Mouse (Mus musculus) hindbrain, embryonic 13.5 days (tissue): Measurements from ENCODE around the gene Tm4sf20. TPM values are rescaled to one million over a fixed set of nuclear protein-coding genes. Genes with fewer than 3 reads are reported as not detected.

Experiments
- ATAC-seq: fragments of 200-750 bp; cut with Nextera tagmentation; 2 replicates; pipeline ENCODE4 v1.8.0; 2017; ENCODE audit warnings: moderate TSS enrichment; ENCODE audit not compliant: low FRiP score
- H3K27ac ChIP-seq: fragments of 300-500 bp; sonication (generic); 2 replicates; pipeline ENCODE4 v1.5.1; 2015; ENCODE audit warnings: inconsistent platforms, mild to moderate bottlenecking, moderate library complexity
- H3K27me3 ChIP-seq: fragments of 300-500 bp; sonication (generic); 2 replicates; pipeline ENCODE4 v1.6.1; 2015; ENCODE audit warnings: mild to moderate bottlenecking, inconsistent platforms
- H3K36me3 ChIP-seq: fragments of 300-500 bp; sonication (generic); 2 replicates; pipeline ENCODE4 v1.6.1; 2015; ENCODE audit warnings: mild to moderate bottlenecking, inconsistent platforms
- H3K4me1 ChIP-seq: fragments of 300-500 bp; sonication (generic); replicated peaks from 2 replicates; pipeline ENCODE4 v1.6.1; 2015; ENCODE audit warnings: inconsistent platforms
- H3K4me2 ChIP-seq: fragments of 300-500 bp; sonication (generic); 2 replicates; pipeline ENCODE4 v1.6.1; 2015; ENCODE audit warnings: inconsistent platforms, mild to moderate bottlenecking, moderate library complexity
- H3K4me3 ChIP-seq: fragments of 300-500 bp; sonication (generic); 2 replicates; pipeline ENCODE4 v1.5.1; 2015; ENCODE audit warnings: mild to moderate bottlenecking, inconsistent platforms
- H3K9ac ChIP-seq: fragments of 300-500 bp; sonication (generic); 2 replicates; pipeline ENCODE4 v1.6.1; 2015; ENCODE audit warnings: mild to moderate bottlenecking, inconsistent platforms
- H3K9me3 ChIP-seq: fragments of 300-500 bp; sonication (generic); 2 replicates; pipeline ENCODE4 v1.6.1; 2016; ENCODE audit warnings: inconsistent platforms
- WGBS: fragments of 180-500 bp; shearing (Covaris S2); methylation state at CpG from one replicate; pipeline ENCODE4 v1.1.7; 2015; 5-methylcytosine and 5-hydroxymethylcytosine counted together
- polyA plus RNA-seq: library from polyadenylated mRNA; unstranded; fragments of >200 nt; fragmentation: Nextera tagmentation; extraction: Ambion mirVana; gene quantifications from 2 replicates; pipeline ENCODE4 v1.2.1, GENCODE M21; 2015

Gene Tm4sf20
- polyA plus RNA-seq, 1 experiment from 2014 or later, result not detected

DNA sequence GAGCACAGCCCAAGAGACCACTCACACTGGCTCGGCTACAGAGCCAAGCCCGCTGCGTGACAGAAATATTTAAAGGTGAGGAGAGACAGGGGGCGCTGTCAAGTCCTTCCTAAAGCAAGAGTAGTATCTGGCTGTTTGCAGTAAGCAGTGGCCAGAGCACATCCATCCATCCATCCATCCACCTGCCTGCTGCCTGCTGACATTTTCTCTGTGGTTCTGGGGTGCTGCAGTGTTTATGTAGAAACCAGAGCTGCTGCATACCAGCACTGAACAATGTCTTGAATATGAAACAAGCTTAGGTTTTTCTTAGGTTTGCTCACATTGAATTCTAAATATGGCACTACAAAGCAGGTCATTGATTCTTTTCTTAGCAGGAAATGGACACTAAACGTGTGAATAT is 4.9 kb upstream of the Tm4sf20 start:
- H3K27ac ChIP-seq, result no peak overlapping the region
- H3K36me3 ChIP-seq, result 0 out of 2 replicates have a peak, but pooled peaks cover 3% of the 10 kb centered on the region
- no peak overlapping the region for H3K9ac ChIP-seq
- no peak overlapping the region for H3K4me3 ChIP-seq
- H3K27me3 ChIP-seq, result no peaks in the 10 kb centered on the region
- H3K4me1 ChIP-seq, result no peaks in the 10 kb centered on the region
- 69% methylated on average over 5 of the region's 5 CpGs for WGBS
- no peak for ATAC-seq
- no peaks in the 10 kb centered on the region for H3K9me3 ChIP-seq
- no peak overlapping the region for H3K4me2 ChIP-seq

DNA sequence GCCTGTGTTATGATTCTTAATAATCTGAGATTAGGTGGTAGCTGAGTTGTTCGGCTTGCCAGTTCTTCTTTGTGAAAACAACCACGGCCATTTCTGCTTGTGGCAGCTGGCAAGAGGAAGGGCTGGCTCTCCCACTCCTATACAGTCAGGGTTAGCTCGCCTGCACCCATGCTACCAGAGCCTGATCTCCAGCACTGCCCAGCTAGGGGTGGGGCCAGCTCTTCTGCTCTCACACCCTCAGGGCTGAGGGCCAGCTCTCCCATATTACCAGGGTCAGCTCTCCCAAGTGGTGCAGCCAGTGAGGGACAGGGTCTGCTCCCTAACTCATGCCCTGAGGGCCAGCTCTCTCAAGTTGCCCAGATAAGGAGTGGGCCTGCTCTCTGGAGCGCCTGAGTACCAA is 4.2 kb upstream of the Tm4sf20 start:
- Histone ChIP-seq H3K9me3 (no peaks in the 10 kb centered on the region), H3K4me1 (no peaks in the 10 kb centered on the region), H3K4me2 (no peak overlapping the region), H3K36me3 (0 out of 2 replicates have a peak, but pooled peaks cover 3% of the 10 kb centered on the region), H3K4me3 (no peak overlapping the region), H3K27me3 (no peaks in the 10 kb centered on the region), H3K9ac (no peak overlapping the region), H3K27ac (no peak overlapping the region)
- no peak for ATAC-seq
- 91% methylated on average over 4 of the region's 4 CpGs for WGBS

DNA sequence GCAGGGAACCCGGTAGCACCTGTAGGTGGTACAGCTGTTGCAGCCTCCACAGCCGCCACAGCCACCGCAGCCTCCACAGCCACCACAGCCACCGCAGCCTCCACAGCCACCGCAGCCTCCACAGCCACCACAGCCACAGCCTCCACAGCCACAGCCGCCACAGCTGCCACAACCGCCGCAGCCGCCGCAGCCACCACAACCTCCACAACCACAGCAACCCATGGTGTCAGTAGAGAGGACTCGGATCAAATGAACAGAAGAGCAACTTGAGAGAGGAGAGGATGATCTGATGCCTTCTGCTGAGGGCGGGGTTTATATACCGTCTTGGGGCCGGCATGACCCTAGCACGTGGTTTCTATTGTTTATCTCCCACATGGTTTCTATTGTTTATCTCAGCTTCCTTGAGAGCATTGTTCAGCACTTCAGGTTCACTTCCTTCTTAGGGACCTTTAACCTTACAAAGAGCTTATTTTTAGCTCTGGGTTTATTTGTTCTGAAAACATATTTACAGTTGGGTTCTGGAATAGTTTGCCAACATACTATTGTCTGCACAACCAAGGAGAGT is 2.8 kb upstream of the Tm4sf20 start, which contains the start of gene Gm47791:
TSS of gene Gm47791 (minus strand) at position 222 of the 565 bp plus-strand sequence.
- WGBS, result 83% methylated on average over 11 of the region's 15 CpGs
- no peak for ATAC-seq
- H3K4me3 ChIP-seq, result no peak within 1 kb of the TSS
- H3K4me1 ChIP-seq, result no peaks in the 10 kb centered on the region
- H3K36me3 ChIP-seq, result 0 out of 2 replicates have a peak, but pooled peaks cover 3% of the 10 kb centered on the region
- H3K27ac ChIP-seq, result no peak within 1 kb of the TSS
- H3K9ac ChIP-seq, result no peak within 1 kb of the TSS
- no peak within 1 kb of the TSS for H3K4me2 ChIP-seq
- no peaks in the 10 kb centered on the region for H3K9me3 ChIP-seq
- H3K27me3 ChIP-seq, result no peaks in the 10 kb centered on the region

DNA sequence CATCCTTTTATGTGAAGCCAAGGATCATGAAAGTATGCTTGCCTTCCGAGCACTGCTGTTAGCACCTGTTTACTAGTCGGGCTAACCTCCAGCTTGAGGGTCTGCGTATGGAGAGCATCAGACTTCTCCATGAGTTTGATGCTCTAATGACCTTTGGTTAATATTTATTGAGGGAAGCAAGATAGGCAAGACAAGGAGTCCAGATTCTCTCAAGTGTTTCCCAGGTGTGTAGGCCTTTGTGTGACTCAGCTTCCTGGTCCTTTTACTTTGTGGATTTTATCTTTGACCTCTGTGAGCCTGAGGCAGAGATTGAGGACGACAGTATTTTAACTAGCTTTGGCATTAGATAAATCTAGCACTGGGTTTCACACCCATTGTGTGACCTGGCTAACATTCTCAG is 1.6 kb downstream of the Tm4sf20 start:
- WGBS, result 91% methylated on average over 4 of the region's 4 CpGs
- H3K9ac ChIP-seq, result no peak overlapping the region
- no peak for ATAC-seq
- H3K36me3 ChIP-seq, result peaks cover 10% of the 10 kb centered on the region
- H3K4me2 ChIP-seq, result no peak overlapping the region
- H3K4me1 ChIP-seq, result no peaks in the 10 kb centered on the region
- no peak overlapping the region for H3K4me3 ChIP-seq
- no peaks in the 10 kb centered on the region for H3K9me3 ChIP-seq
- no peak overlapping the region for H3K27ac ChIP-seq
- H3K27me3 ChIP-seq, result no peaks in the 10 kb centered on the region

DNA sequence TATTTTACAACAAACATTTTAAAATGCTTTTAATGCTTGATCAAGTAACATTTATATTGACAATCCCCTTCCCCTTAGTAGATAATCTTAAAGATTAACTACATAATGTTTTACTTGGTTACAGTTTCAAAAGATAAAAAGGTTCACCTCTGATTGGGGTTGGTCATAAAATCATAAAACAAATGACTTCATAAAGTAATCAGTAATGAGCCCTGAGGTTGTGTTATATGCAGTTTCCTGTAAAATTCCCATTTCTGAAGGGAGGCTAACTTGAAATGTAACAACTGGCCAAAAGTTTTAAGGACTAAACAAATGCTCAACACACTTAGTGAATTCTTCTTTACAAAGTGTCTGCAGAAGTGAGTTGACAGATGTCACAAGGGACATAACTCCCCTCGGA is 2.0 kb downstream of the Tm4sf20 start:
- WGBS, result 83% methylated on average over 1 of the region's 1 CpGs
- no peaks in the 10 kb centered on the region for H3K9me3 ChIP-seq
- H3K4me1 ChIP-seq, result no peaks in the 10 kb centered on the region
- no peak overlapping the region for H3K4me3 ChIP-seq
- ATAC-seq, result no peak
- peaks cover 12% of the 10 kb centered on the region for H3K36me3 ChIP-seq
- H3K27me3 ChIP-seq, result no peaks in the 10 kb centered on the region
- no peak overlapping the region for H3K9ac ChIP-seq
- no peak overlapping the region for H3K27ac ChIP-seq
- H3K4me2 ChIP-seq, result no peak overlapping the region

DNA sequence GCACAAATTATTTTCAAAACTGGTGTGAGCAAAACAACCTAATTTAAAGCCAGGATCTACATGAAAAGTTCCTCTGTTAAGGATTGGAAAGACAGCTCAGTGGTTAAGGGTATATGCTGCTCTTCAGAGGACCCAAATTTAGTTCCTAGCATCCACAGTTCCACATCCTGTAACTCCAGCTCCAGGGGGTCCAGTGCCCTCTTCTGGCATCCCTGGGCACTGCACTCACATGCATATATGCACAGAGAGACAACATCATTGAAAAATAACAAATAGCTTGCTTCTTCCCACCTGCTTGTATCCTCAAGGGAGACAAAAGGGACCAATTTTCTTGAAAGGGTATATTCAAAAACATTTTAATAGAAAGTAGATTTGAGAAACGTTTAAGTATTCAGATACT is 6.0 kb downstream of the Tm4sf20 start:
- Histone ChIP-seq H3K4me3 (no peak overlapping the region), H3K4me2 (no peak overlapping the region), H3K27ac (no peak overlapping the region), H3K27me3 (no peaks in the 10 kb centered on the region), H3K4me1 (no peaks in the 10 kb centered on the region), H3K9me3 (no peaks in the 10 kb centered on the region), H3K9ac (no peak overlapping the region), H3K36me3 (peaks cover 12% of the 10 kb centered on the region)
- WGBS, result 86% methylated on average over 1 of the region's 1 CpGs
- no peak for ATAC-seq

DNA sequence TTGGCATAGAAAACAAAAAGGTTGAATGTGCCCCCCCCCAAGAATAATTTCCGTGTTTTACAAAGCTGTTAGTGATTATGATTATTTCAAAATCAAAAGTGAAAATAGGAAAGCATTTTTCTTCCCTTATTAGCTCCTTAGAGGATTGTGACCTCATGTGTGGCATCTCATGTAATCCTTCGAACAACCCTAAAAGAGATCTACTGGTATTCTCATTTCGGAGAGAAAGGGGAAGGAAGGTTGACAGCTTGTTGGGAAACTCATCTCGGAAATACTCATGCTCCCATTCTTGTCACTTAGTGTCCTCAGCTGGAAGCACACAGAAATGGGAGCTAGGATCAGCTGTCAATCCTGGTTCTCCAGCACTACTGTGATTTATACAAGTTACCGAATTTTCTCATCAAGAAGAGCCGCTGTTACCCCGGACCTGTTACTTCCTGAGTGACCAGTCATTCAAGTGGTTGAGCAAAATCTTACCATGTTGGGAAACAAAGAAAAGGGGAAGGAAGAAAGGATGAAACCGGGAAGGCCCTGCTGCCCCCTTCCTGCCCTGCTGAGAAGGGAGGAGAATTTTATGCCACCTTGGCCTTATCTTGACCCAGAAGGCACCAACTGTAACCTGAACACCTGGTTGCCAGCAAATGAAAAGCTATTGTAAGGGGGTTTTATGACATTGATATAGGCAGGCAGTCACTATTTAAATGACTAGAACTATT is 6.6 kb downstream of the Tm4sf20 start:
- Histone ChIP-seq H3K9ac (no peak overlapping the region), H3K4me2 (no peak overlapping the region), H3K36me3 (peaks cover 16% of the 10 kb centered on the region), H3K9me3 (no peaks in the 10 kb centered on the region), H3K27ac (no peak overlapping the region), H3K4me3 (no peak overlapping the region), H3K27me3 (no peaks in the 10 kb centered on the region), H3K4me1 (no peaks in the 10 kb centered on the region)
- no peak for ATAC-seq
- WGBS, result 91% methylated on average over 8 of the region's 8 CpGs

DNA sequence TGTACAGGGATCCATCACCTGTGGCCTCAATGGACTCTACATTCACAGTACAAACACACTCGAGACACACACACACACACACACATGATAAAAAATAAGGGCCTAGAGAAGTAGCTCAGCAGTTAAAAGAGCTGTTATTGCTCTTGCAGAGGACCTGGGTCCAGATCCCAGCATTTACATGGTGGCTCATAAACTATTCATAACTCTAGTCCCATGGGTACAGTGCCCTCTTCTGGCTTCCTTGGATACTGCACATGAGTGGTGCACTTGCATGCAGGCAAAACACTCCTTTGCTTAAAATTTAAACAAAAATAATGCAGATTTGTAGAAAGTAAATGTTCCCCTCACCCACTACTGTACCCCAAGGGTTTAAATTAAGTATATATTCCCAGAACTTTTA is 8.7 kb downstream of the Tm4sf20 start:
- Histone ChIP-seq H3K9me3 (no peaks in the 10 kb centered on the region), H3K4me1 (no peaks in the 10 kb centered on the region), H3K27me3 (no peaks in the 10 kb centered on the region), H3K4me3 (no peak overlapping the region), H3K27ac (no peak overlapping the region), H3K36me3 (peaks cover 33% of the 10 kb centered on the region), H3K9ac (no peak overlapping the region), H3K4me2 (no peak overlapping the region)
- 97% methylated on average over 1 of the region's 1 CpGs for WGBS
- no peak for ATAC-seq

DNA sequence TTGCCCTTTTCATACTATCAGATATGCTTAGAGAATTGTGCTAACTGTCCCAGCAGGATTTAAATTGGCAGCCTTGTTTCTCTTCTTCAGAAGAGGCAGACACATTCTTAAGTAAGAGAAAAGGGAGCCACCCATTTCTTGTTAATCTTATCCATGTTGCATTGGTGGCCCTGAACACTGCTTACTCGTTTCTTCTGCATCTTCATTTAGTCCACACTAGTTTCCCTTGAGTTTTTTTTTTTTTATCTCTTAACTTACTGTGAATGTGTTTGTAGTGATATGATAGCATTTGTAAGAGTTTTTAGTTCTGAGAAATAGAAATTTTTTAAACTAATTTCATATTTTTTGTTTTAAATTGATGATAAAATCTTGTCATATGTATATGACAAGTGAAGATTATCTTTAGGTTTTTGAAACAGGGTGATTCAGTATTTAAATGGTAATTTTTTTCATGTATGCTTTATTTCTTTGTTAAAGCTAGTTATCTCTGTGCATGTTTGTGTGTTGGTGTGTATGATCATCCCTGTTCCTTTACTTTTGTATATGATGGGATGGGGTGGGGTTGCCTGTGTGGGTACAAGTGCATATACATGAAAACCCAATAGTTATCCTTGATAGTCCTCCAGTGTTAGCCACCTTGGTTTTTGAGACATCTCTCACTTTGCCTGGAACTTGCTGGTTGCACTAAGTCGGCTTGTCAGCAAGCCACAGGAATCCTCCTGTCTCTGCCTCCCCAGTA is 20.4 kb downstream of the Tm4sf20 start:
- Histone ChIP-seq H3K4me1 (no peaks in the 10 kb centered on the region), H3K27me3 (no peaks in the 10 kb centered on the region), H3K27ac (no peak overlapping the region), H3K9ac (no peak overlapping the region), H3K9me3 (no peaks in the 10 kb centered on the region), H3K36me3 (peaks cover 19% of the 10 kb centered on the region), H3K4me2 (no peak overlapping the region), H3K4me3 (no peak overlapping the region)
- WGBS, result 91% methylated on average over 2 of the region's 2 CpGs
- no peak for ATAC-seq

DNA sequence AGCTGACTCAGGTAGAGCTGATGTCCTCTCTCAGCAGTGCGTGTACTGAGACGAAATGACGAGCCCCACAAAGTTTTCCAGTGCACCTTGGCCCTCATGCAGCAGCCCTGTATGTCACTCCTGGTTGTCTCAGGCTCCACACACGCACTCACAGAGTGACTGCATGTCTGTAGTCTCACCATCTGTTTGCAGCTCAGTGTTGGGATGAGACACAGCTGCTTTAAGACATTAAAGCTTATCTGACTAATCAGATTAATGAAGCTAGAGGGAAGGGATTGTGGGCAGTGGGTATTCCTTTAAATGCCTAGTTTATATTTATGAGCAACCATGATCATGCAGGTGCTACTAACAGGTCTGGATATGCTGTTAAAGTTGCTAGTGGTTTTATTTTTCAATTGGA is 21.9 kb downstream of the Tm4sf20 start:
- Histone ChIP-seq H3K4me1 (no peaks in the 10 kb centered on the region), H3K9ac (no peak overlapping the region), H3K27me3 (no peaks in the 10 kb centered on the region), H3K27ac (no peak overlapping the region), H3K4me2 (no peak overlapping the region), H3K4me3 (no peak overlapping the region), H3K36me3 (peaks cover 25% of the 10 kb centered on the region), H3K9me3 (no peaks in the 10 kb centered on the region)
- ATAC-seq, result no peak
- WGBS, result 88% methylated on average over 4 of the region's 4 CpGs

DNA sequence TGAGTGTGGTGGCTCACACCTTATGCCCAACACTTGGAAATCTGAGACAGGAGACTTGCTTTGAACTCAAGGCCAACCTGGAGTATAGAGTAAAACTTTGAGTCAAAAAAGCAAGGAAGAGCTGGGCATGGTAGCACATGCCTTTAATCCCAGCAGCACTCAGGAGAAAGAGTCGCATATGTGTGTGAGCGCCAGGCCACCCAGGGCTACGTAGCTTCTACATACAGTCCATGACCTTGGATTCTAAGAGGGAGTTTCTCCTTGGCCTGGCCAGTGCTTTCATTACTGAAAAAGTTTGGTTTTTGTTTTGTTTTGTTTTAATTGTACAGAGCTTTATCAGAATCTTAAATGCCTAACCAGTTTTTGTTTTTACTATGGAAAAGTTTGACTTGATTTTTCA is 24.3 kb downstream of the Tm4sf20 start:
- ATAC-seq, result no peak
- Histone ChIP-seq H3K27ac (no peak overlapping the region), H3K36me3 (peaks cover 27% of the 10 kb centered on the region), H3K4me3 (no peak overlapping the region), H3K9ac (no peak overlapping the region), H3K9me3 (no peaks in the 10 kb centered on the region), H3K27me3 (no peaks in the 10 kb centered on the region), H3K4me1 (no peaks in the 10 kb centered on the region), H3K4me2 (no peak overlapping the region)
- 95% methylated on average over 3 of the region's 3 CpGs for WGBS

DNA sequence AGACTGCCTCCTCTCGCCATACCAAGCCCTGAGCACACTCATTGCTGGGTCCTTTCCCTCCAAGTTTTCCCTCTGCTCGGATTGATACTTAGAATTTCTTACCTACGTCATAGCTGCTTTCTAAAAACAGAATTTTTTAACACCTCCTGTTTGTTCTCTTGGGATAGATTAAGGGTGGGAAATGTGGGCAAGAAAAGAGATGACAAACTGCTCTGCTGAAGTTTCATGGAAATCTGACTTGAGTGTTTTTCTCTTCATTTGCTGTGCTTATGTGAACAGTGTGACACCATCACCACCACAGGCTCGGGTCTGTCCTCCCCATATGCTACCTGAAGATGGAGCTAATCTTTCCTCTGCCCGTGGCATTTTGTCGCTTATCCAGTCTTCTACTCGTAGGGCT is 26.7 kb downstream of the Tm4sf20 start:
- H3K27me3 ChIP-seq, result no peaks in the 10 kb centered on the region
- no peak overlapping the region for H3K9ac ChIP-seq
- H3K36me3 ChIP-seq, result peaks cover 40% of the 10 kb centered on the region
- H3K27ac ChIP-seq, result no peak overlapping the region
- ATAC-seq, result no peak
- H3K9me3 ChIP-seq, result no peaks in the 10 kb centered on the region
- H3K4me1 ChIP-seq, result no peaks in the 10 kb centered on the region
- WGBS, result 92% methylated on average over 7 of the region's 7 CpGs
- H3K4me2 ChIP-seq, result no peak overlapping the region
- no peak overlapping the region for H3K4me3 ChIP-seq
